In the genomic region with DNA sequence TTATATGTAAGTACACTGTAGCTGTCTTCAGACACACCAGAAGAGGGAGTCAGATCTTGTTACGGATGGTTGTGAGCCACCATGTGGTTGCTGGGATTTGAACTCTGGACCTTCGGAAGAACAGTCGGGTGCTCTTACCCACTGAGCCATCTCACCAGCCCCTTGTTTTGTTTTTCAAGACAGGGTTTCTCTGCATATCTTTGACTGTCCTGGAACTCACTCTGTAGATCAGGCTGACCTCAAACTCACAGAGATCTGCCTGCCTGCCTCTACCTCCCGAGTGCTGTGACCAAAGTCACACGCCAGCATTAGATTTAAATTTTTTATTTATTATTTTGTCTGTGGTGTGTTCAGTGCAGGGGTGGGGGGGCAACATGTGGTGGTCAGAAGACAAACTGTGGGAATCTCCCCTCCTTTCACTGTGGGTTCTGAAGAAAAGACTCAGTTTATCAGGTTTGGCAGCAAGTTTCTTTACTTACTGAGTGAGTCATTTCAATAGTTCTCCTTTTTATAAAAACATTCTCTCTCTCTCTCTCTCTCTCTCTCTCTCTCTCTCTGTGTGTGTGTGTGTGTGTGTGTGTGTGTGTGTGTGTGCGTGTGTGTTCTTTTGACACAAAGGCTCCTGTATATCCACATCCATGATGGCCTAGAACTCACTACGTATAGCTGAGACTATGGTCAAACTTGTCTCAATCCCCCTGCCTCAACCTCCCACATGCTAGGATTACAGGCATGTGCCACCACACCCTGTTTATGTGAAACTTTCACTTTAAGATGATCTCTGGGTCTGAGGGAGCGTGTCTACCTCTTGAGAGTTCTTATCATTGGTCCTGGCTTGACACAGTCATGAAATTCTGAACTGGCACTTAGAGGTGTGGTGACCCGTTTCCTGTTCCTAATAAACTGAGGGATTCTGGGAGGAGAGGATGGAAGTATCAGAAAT, we compare ENCODE assay signal across 14 mouse cellular contexts. TPM values are rescaled to one million over a fixed set of nuclear protein-coding genes. Genes with fewer than 3 reads are reported as not detected.
A peak's percentile ranks its signal among the peaks of the same experiment; 100 is the strongest.
DNase-seq lines count a peak whose midpoint lies in the region; ATAC-seq and TF ChIP-seq lines count a peak whose summit lies in the region.
"Not testable (repeated sequence)": the region's sequence is repeated elsewhere in the genome, so short reads cannot be mapped to it uniquely, and the experiment has no call there.
"Had no signal": no experiment of that assay in that cellular context is flagged by ENCODE, and none has a peak within 500 bp of the region (broad histone marks: within the 10 kb centered on the region; RNA-seq: fewer than 3 reads in every experiment).

No protein-coding gene starts in this region.

- DNase-seq in 416B (ENCODE audit: low read depth) (peak; percentile 23), MEL (ENCODE audit: low read depth, low spot score) (peak; percentile 78)
- DNase-seq in CH12.LX (ENCODE audit: extremely low read depth); heart, embryonic 10.5 days (ENCODE audit: low spot score): not testable (repeated sequence)

- not testable (repeated sequence) for H3K9ac ChIP-seq in CH12.LX (ENCODE audit: insufficient read depth, low read depth); heart, embryonic 11.5 days (ENCODE audit: low read depth, low read length); heart, embryonic 12.5 days; heart, embryonic 13.5 days
- H3K9ac ChIP-seq in MEL (ENCODE audit: control insufficient read depth, low read depth, low read length, poor library complexity, severe bottlenecking), result peak overlapping the region; percentile 30

- WGBS in heart, embryonic 10.5 days, result 75% methylated on average over 8 of the region's 9 CpGs
- WGBS in heart, embryonic 11.5 days (ENCODE audit: insufficient replicate concordance), result 68% methylated on average over 7 of the region's 9 CpGs
- 73% methylated on average over 9 of the region's 9 CpGs for WGBS in heart, embryonic 12.5 days
- WGBS in heart, embryonic 13.5 days, result 68% methylated on average over 9 of the region's 9 CpGs

- 0 out of 2 replicates have a peak, but pooled peaks have one; percentile 32 for TF ChIP-seq EP300 in CH12.LX (IDR thresholded peaks at IDR 0.05; ENCODE audit: low read length)
- peak in 1 of 2 experiments; percentile 69; a peak in 3 of 4 replicates for TF ChIP-seq EP300 in MEL (IDR thresholded peaks at IDR 0.05; ENCODE audit: low read depth in 1 of 2, low read length in 2 of 2)

- in situ Hi-C loops in CH12.LX (cut with MboI; ENCODE audit: low pct_ligation_motif_present, low pct_unique_long_range_greater_than_20kb, low sequenced_read_pairs), result not testable (repeated sequence)

- H3K27ac ChIP-seq in CH12.LX (ENCODE audit: insufficient read depth, low read depth), result not testable (repeated sequence)
- peak overlapping the region; percentile 49 for H3K27ac ChIP-seq in MEL (ENCODE audit: control insufficient read depth, low read depth, low read length)
- 0 out of 2 replicates have a peak overlapping the region, but pooled peaks have one; percentile 36 for H3K27ac ChIP-seq in heart, embryonic 10.5 days
- H3K27ac ChIP-seq in heart, embryonic 11.5 days (ENCODE audit: low read depth, low read length), result 0 out of 2 replicates have a peak overlapping the region, but pooled peaks have one; percentile 15
- peak overlapping the region; percentile 55; the same call in 1 of the 2 replicates for H3K27ac ChIP-seq in heart, embryonic 12.5 days (ENCODE audit: poor library complexity, severe bottlenecking)
- 0 out of 2 replicates have a peak overlapping the region, but pooled peaks have one; percentile 21 for H3K27ac ChIP-seq in heart, embryonic 13.5 days (replicated peaks)

- peaks cover 68% of the 10 kb centered on the region for H3K27me3 ChIP-seq in CH12.LX (replicated peaks)
- H3K27me3 ChIP-seq in MEL (ENCODE audit: control insufficient read depth in 1 of 2, insufficient read depth in 2 of 2, low read length in 2 of 2); heart, embryonic 11.5 days (ENCODE audit: control insufficient read depth, insufficient read depth, low read length): not testable (repeated sequence)
- peaks cover 25% of the 10 kb centered on the region for H3K27me3 ChIP-seq in heart, embryonic 10.5 days (ENCODE audit: insufficient read depth, poor library complexity, severe bottlenecking)
- H3K27me3 ChIP-seq in heart, embryonic 12.5 days (replicated peaks), result peaks cover 27% of the 10 kb centered on the region
- peaks cover 33% of the 10 kb centered on the region for H3K27me3 ChIP-seq in heart, embryonic 13.5 days (replicated peaks)

- not testable (repeated sequence) for H3K4me3 ChIP-seq in CH12.LX (replicated peaks in 1 of 3; ENCODE audit: low read depth in 2 of 3, low read length in 2 of 3, poor library complexity in 1 of 3); heart, embryonic 10.5 days; heart, embryonic 11.5 days (ENCODE audit: low read depth, low read length); heart, embryonic 12.5 days; heart, embryonic 13.5 days
- H3K4me3 ChIP-seq in MEL (ENCODE audit: control insufficient read depth in 1 of 2, insufficient read depth in 1 of 2, low read depth in 2 of 2, low read length in 2 of 2), result peak overlapping the region; percentile 5 to 53

- ATAC-seq in heart, embryonic 11.5 days (replicated peaks; ENCODE audit: insufficient number of reproducible peaks, low FRiP score, low TSS enrichment); heart, embryonic 12.5 days (ENCODE audit: insufficient number of reproducible peaks, low FRiP score); heart, embryonic 13.5 days (ENCODE audit: extremely low read depth, insufficient number of reproducible peaks, low FRiP score, low TSS enrichment): not testable (repeated sequence)

- not testable (repeated sequence) for H3K79me2 ChIP-seq in CH12.LX (replicated peaks; ENCODE audit: control insufficient read depth, extremely low read depth, insufficient read depth, poor library complexity, severe bottlenecking); MEL (ENCODE audit: control insufficient read depth, insufficient read depth, low read length, poor library complexity)

- peaks cover 3 to 12% of the 10 kb centered on the region in 2 experiments; a peak in 3 of 4 replicates for H3K4me1 ChIP-seq in CH12.LX (ENCODE audit: control insufficient read depth in 1 of 2, insufficient read depth in 2 of 2)
- H3K4me1 ChIP-seq in MEL (ENCODE audit: control insufficient read depth in 1 of 2, insufficient read depth in 2 of 2, low read length in 2 of 2); heart, embryonic 11.5 days (ENCODE audit: control insufficient read depth, insufficient read depth, low read length): not testable (repeated sequence)
- H3K4me1 ChIP-seq in heart, embryonic 10.5 days, result peaks cover 29% of the 10 kb centered on the region
- peaks cover 17% of the 10 kb centered on the region; the same call in 1 of the 2 replicates for H3K4me1 ChIP-seq in heart, embryonic 12.5 days (replicated peaks)
- peaks cover 11% of the 10 kb centered on the region for H3K4me1 ChIP-seq in heart, embryonic 13.5 days

- H3K4me2 ChIP-seq in CH12.LX (ENCODE audit: insufficient read depth, low read depth, poor library complexity, severe bottlenecking); heart, embryonic 11.5 days; heart, embryonic 12.5 days; heart, embryonic 13.5 days: not testable (repeated sequence)

- not testable (repeated sequence) for TF ChIP-seq POLR2A in CH12.LX (IDR thresholded peaks at IDR 0.05; ENCODE audit: low read depth, low read length); MEL (IDR thresholded peaks at IDR 0.05; ENCODE audit: control insufficient read depth in 1 of 2, insufficient read depth in 1 of 2, low read depth in 1 of 2, low read length in 2 of 2, poor library complexity in 1 of 2)

- not testable (repeated sequence) for H3K9me3 ChIP-seq in CH12.LX (replicated peaks; ENCODE audit: low read length); MEL (replicated peaks; ENCODE audit: insufficient read depth, low read length); heart, embryonic 10.5 days; heart, embryonic 11.5 days (replicated peaks; ENCODE audit: control insufficient read depth, low read length); heart, embryonic 12.5 days (replicated peaks); heart, embryonic 13.5 days

- not testable (repeated sequence) for TF ChIP-seq RAD21 in CH12.LX (IDR thresholded peaks at IDR 0.05; ENCODE audit: low read depth, low read length); MEL (IDR thresholded peaks at IDR 0.05; ENCODE audit: low read depth, low read length)

- not testable (repeated sequence) for H3K36me3 ChIP-seq in CH12.LX (replicated peaks in 1 of 2; ENCODE audit: control insufficient read depth in 1 of 2, insufficient read depth in 1 of 2, low read length in 1 of 2); MEL (ENCODE audit: control insufficient read depth in 1 of 2, insufficient read depth in 2 of 2, low read length in 2 of 2); heart, embryonic 10.5 days; heart, embryonic 11.5 days (ENCODE audit: control insufficient read depth, insufficient read depth, low read length); heart, embryonic 12.5 days; heart, embryonic 13.5 days

- dilution Hi-C loops in CH12.LX (cut with MboI; ENCODE audit: extremely low pct_ligation_motif_present, extremely low pct_unique_long_range_greater_than_20kb, low sequenced_read_pairs), result not testable (repeated sequence)

- TF ChIP-seq CTCF in CH12.LX (conservative IDR thresholded peaks at IDR 0.05 in 1 of 2, IDR thresholded peaks at IDR 0.05 in 1 of 2; ENCODE audit: low read depth in 2 of 2, low read length in 2 of 2); MEL (IDR thresholded peaks at IDR 0.05 in 2 of 3, conservative IDR thresholded peaks at IDR 0.05 in 1 of 3; ENCODE audit: control insufficient read depth in 1 of 3, insufficient read depth in 1 of 3, low read depth in 2 of 3, low read length in 3 of 3, poor library complexity in 1 of 3, severe bottlenecking in 1 of 3): not testable (repeated sequence)

RNA-seq across cellular contexts. Expression of gene Hand1, which starts 14.1 kb away (rescaled TPM):
- total RNA-seq in CH12.LX (2012; rRNA removed) (not detected in 2 replicates), CH12.LX (2014; rRNA removed) (not detected in 2 replicates), MEL (2012; rRNA removed) (not detected in 2 replicates)
- polyA plus RNA-seq in CH12.LX (2012; ENCODE audit: insufficient read length, low read depth) (not detected in 2 replicates), MEL (2012; ENCODE audit: insufficient read depth in 1 of 2, insufficient read length in 2 of 2, low read depth in 1 of 2, low replicate concordance in 2 of 2, missing spikeins in 1 of 2) (not detected)
- polyA plus RNA-seq in heart, embryonic 10.5 days (2016; fragmentation: Nextera tagmentation; extraction: Ambion mirVana), result 95.3 and 106 TPM in 2 replicates
- 58.1 and 61.9 TPM in 2 replicates for polyA plus RNA-seq in heart, embryonic 11.5 days (2014; fragmentation: Nextera tagmentation; extraction: Ambion mirVana)
- polyA plus RNA-seq in heart, embryonic 12.5 days (2016; fragmentation: Nextera tagmentation; extraction: Ambion mirVana), result 62.0 and 66.2 TPM in 2 replicates
- polyA plus RNA-seq in heart, embryonic 13.5 days (2015; fragmentation: Nextera tagmentation; extraction: Ambion mirVana), result 19.7 and 24.3 TPM in 2 replicates
- total RNA-seq: G1E had no signal
- polyA plus RNA-seq: activated CD4-positive, CD25-positive, alpha-beta regulatory T cell, adult 4 months; brain, embryonic 14.5 days; C2C12; CD4-positive, CD25-positive, alpha-beta regulatory T cell, adult 4 months; cerebellum, adult 2 months; G1E; Patski had no signal

RNA-seq across cellular contexts. Expression of gene Sap30l, which starts 45.3 kb away (rescaled TPM):
- total RNA-seq in CH12.LX (2012; rRNA removed) (23.1 and 28.0 TPM in 2 replicates), CH12.LX (2014; rRNA removed) (16.8 and 17.1 TPM in 2 replicates), MEL (2012; rRNA removed) (40.2 and 40.6 TPM in 2 replicates)
- polyA plus RNA-seq in CH12.LX (2012; ENCODE audit: insufficient read length, low read depth) (20.8 and 23.0 TPM in 2 replicates), MEL (2012; ENCODE audit: insufficient read depth in 1 of 2, insufficient read length in 2 of 2, low read depth in 1 of 2, low replicate concordance in 2 of 2, missing spikeins in 1 of 2) (10 to 100 TPM in 1 of 2 experiments, not detected in 1; 52.5 TPM)
- polyA plus RNA-seq in heart, embryonic 10.5 days (2016; fragmentation: Nextera tagmentation; extraction: Ambion mirVana), result 8.8 and 12.2 TPM in 2 replicates
- polyA plus RNA-seq in heart, embryonic 11.5 days (2014; fragmentation: Nextera tagmentation; extraction: Ambion mirVana), result 10.7 and 10.8 TPM in 2 replicates
- 15.0 and 17.3 TPM in 2 replicates for polyA plus RNA-seq in heart, embryonic 12.5 days (2016; fragmentation: Nextera tagmentation; extraction: Ambion mirVana)
- polyA plus RNA-seq in heart, embryonic 13.5 days (2015; fragmentation: Nextera tagmentation; extraction: Ambion mirVana), result 6.9 and 7.1 TPM in 2 replicates

Comparison
In these comparisons a context has a peak if more than half of its experiments do, and no peak if none do; other contexts are left out.
1. RNA of gene Hand1, which starts 14.1 kb away (polyA plus RNA-seq): 95.3 to 106 TPM in heart, embryonic 10.5 days, 62.0 to 66.2 TPM in heart, embryonic 12.5 days, 58.1 to 61.9 TPM in heart, embryonic 11.5 days and 19.7 to 24.3 TPM in heart, embryonic 13.5 days; not detected in CH12.LX and not detected in MEL; every median in the first group is over 10 times any median in the second.